Mouse (Mus musculus) ES-Bruce4 (cell line): ENCODE results near the gene Cyth4. TPM values are rescaled to one million over a fixed set of nuclear protein-coding genes. Genes with fewer than 3 reads are reported as not detected.

Experiments
- H3K27ac ChIP-seq: 2 replicates; pipeline ENCODE4 v1.5.1; 2012; ENCODE audit warnings: low read length, inconsistent platforms; ENCODE audit not compliant: insufficient read depth
- H3K27me3 ChIP-seq: 2 replicates; pipeline ENCODE4 v1.6.1; 2012; ENCODE audit warnings: mild to moderate bottlenecking, low read length, inconsistent platforms; ENCODE audit not compliant: control insufficient read depth, poor library complexity, insufficient read depth, severe bottlenecking
- H3K36me3 ChIP-seq: 2 replicates; pipeline ENCODE4 v1.6.1; 2012; ENCODE audit warnings: inconsistent platforms, mild to moderate bottlenecking, low read length, moderate library complexity; ENCODE audit not compliant: control insufficient read depth, poor library complexity, insufficient read depth, severe bottlenecking
- H3K4me1 ChIP-seq: one replicate; pipeline ENCODE4 v1.8.1; 2011; ENCODE audit warnings: low read length; ENCODE audit not compliant: control insufficient read depth, insufficient read depth
- H3K4me3 ChIP-seq: 2 replicates; pipeline ENCODE4 v1.5.1; 2011; ENCODE audit warnings: low read depth, mild to moderate bottlenecking, low read length
- H3K9ac ChIP-seq: 2 replicates; pipeline ENCODE4 v1.6.1; 2012; ENCODE audit warnings: low read depth, mild to moderate bottlenecking, inconsistent platforms; ENCODE audit not compliant: poor library complexity, severe bottlenecking
- H3K9me3 ChIP-seq: replicated peaks from 2 replicates; pipeline ENCODE4 v1.6.1; 2012; ENCODE audit warnings: mild to moderate bottlenecking, low read length, inconsistent platforms; ENCODE audit not compliant: control insufficient read depth, poor library complexity, insufficient read depth, severe bottlenecking
- CTCF ChIP-seq: IDR thresholded peaks from one replicate; pipeline ENCODE4 v1.8.1; 2011; ENCODE audit warnings: low read depth, low read length
- EP300 ChIP-seq: IDR thresholded peaks from 2 replicates; pipeline ENCODE4 v1.6.1; 2011; ENCODE audit warnings: low read depth, low read length; ENCODE audit not compliant: insufficient read depth
- POLR2A ChIP-seq: IDR thresholded peaks from one replicate; pipeline ENCODE4 v1.8.1; 2011; ENCODE audit warnings: low read length; ENCODE audit not compliant: insufficient read depth
- polyA plus RNA-seq: library from polyadenylated mRNA; stranded (reverse); fragments of >200 nt; gene quantifications from 2 replicates; pipeline ENCODE4 v1.2.4, GENCODE M21; 2011; ENCODE audit warnings: low read depth; ENCODE audit not compliant: missing spikeins, insufficient read depth, insufficient read length

The Cyth4 gene
- polyA plus RNA-seq, 1 experiment = 0.40 TPM

DNA sequence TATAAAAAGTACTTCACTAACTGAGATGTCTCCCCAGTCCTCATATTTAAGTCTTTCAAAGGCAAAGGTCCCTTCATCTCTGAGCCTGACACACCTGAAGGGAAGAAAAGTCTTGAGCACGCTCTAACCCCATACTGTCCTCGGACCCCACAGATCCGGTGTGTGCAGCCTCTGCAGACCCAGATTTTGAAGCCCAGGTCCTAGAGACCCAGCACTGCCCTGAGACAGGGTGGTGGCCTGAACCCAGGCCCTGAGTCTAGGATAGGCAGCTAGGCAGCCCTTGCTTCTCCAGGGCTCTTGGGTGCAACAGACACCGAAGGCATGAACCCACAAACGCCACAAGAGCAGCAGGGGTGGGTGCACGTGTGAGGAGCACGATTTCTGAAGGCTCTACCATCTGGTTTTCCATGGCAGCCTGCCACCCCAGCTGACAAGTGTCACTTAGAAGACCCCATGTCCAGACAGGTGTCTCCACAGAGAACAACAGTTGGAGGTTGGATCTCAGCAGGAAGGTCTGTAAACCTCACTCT is 2.9 kb upstream of the Cyth4 start:
- H3K4me3 ChIP-seq = no peak overlapping the region
- TF ChIP-seq EP300 = no peak
- no peak for TF ChIP-seq POLR2A
- TF ChIP-seq CTCF = no peak
- H3K27ac ChIP-seq = no peak overlapping the region
- no peaks in the 10 kb centered on the region for H3K27me3 ChIP-seq
- no peaks in the 10 kb centered on the region for H3K36me3 ChIP-seq
- H3K4me1 ChIP-seq = no peaks in the 10 kb centered on the region
- H3K9ac ChIP-seq = no peak overlapping the region
- H3K9me3 ChIP-seq = no peaks in the 10 kb centered on the region

- Histone ChIP-seq H3K4me1 (no peaks in the 10 kb centered on the region), H3K9me3 (no peaks in the 10 kb centered on the region), H3K36me3 (no peaks in the 10 kb centered on the region), H3K27ac (no peak overlapping the region), H3K9ac (no peak overlapping the region), H3K27me3 (no peaks in the 10 kb centered on the region), H3K4me3 (no peak overlapping the region)
- TF ChIP-seq POLR2A (no peak), CTCF (no peak), EP300 (no peak)
These were observed 2.0 kb upstream of the Cyth4 start for GRCm38 (mm10) chr15:78594831-78595230.

DNA sequence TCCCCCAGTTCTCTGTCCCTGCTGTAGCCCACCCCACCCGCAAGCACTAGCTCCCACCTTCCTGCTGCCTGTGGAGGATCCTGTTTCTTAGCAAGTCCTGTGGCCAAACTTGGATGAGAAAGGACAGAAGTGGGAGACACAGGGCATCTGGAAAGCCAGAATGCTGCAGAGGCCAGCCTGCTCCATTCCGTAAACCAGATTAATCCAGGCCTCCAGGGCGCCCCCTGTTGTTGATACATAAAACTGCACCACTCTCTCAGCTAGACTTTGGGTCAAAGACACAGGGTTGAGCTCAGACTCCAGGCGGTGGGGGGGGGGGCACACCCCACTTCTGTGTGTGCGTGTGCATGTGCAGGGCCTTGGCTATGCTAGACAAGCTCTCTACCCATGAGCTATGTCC is 1.4 kb upstream of the Cyth4 start:
- no peaks in the 10 kb centered on the region for H3K9me3 ChIP-seq
- peak; percentile 50 for TF ChIP-seq CTCF
- TF ChIP-seq POLR2A = no peak
- H3K27me3 ChIP-seq = no peaks in the 10 kb centered on the region
- no peaks in the 10 kb centered on the region for H3K36me3 ChIP-seq
- no peak overlapping the region for H3K27ac ChIP-seq
- H3K4me3 ChIP-seq = no peak overlapping the region
- H3K4me1 ChIP-seq = no peaks in the 10 kb centered on the region
- no peak overlapping the region for H3K9ac ChIP-seq

GRCm38 (mm10) chr15:78596504-78596903 is 343 bp upstream of the Cyth4 start:
- H3K4me3 ChIP-seq = no peak overlapping the region
- no peaks in the 10 kb centered on the region for H3K4me1 ChIP-seq
- no peaks in the 10 kb centered on the region for H3K36me3 ChIP-seq
- no peak overlapping the region for H3K27ac ChIP-seq
- TF ChIP-seq EP300 (no peak), POLR2A (no peak)
- H3K27me3 ChIP-seq = no peaks in the 10 kb centered on the region
- no peaks in the 10 kb centered on the region for H3K9me3 ChIP-seq
- H3K9ac ChIP-seq = no peak overlapping the region

DNA sequence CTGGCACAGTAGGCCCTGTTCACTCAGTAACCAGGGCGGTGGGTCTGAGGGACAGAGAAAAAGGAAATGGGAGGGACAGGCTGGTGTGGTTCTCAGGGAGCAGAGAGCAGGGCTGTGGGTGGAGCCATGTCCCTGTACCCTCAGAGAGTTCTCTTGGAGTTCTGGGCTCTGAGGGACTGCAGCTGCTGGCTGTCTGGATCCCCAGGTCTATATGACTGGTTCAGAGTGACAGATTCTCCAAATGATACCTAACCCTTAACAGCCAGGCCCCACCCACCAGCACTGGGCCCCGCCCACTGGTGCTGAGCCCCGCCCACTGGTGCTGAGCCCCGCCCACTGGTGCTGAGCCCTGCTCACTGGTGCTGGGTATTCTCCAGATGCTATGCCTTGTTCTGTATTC is 882 bp downstream of the Cyth4 start:
- H3K36me3 ChIP-seq = no peaks in the 10 kb centered on the region
- no peaks in the 10 kb centered on the region for H3K27me3 ChIP-seq
- no peaks in the 10 kb centered on the region for H3K4me1 ChIP-seq
- no peak overlapping the region for H3K4me3 ChIP-seq
- H3K9me3 ChIP-seq = no peaks in the 10 kb centered on the region
- no peak overlapping the region for H3K9ac ChIP-seq
- TF ChIP-seq POLR2A (no peak), EP300 (no peak), CTCF (no peak)
- H3K27ac ChIP-seq = no peak overlapping the region

- TF ChIP-seq CTCF = no peak
- Histone ChIP-seq H3K36me3 (no peaks in the 10 kb centered on the region), H3K27ac (no peak overlapping the region), H3K9me3 (no peaks in the 10 kb centered on the region), H3K27me3 (no peaks in the 10 kb centered on the region), H3K4me1 (no peaks in the 10 kb centered on the region), H3K9ac (no peak overlapping the region), H3K4me3 (no peak overlapping the region)
These were observed 2.3 kb downstream of the Cyth4 start for GRCm38 (mm10) chr15:78599124-78599523.
